Mouse (Mus musculus): Measurements from ENCODE around the gene Anks3.

Anks3 gene

GRCm38 (mm10) chr16:4896249-4897027 lies 67.6 kb downstream of the Anks3 start:
- peak; percentile 62 for DNase-seq (ENCODE audit: low spot score)

GRCm38 (mm10) chr16:4894201-4894908 lies 69.7 kb downstream of the Anks3 start:
- no peak for DNase-seq (ENCODE audit: low spot score)

GRCm38 (mm10) chr16:4892171-4892570 lies 71.8 kb downstream of the Anks3 start:
- DNase-seq (ENCODE audit: low spot score) = no peak

Data from yolk sac, embryonic 10.5 days (tissue).